Mouse (Mus musculus): Measurements from ENCODE around the gene Ctsd. TPM values are rescaled to one million over a fixed set of nuclear protein-coding genes. Genes with fewer than 3 reads are reported as not detected.

Ctsd gene
- polyA plus RNA-seq, 1 experiment = 384 TPM

DNA sequence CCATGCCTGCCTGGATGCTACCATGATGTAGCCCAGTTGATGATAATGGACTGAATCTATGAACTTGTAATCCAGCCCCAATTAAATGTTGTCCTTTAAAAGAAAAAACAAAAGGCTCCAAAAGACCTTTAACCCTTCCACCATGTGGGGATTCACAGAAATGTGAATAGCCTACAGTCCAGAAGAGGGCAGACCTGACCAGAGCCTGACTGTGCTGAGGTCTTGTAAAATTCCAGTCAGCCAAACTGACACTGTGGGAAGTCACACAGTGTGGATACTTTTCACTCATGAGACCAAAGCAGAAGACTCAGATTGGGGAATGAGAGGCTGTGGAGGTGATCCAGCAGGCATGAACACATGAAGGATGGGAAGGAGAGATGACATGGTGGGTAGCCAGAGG is 27.1 kb downstream of the Ctsd start:
- no peaks in the 10 kb centered on the region for H3K79me2 ChIP-seq (ENCODE audit: control insufficient read depth, insufficient read depth)
- peak; percentile 6 for TF ChIP-seq CTCF (IDR thresholded peaks at IDR 0.05; ENCODE audit: control insufficient read depth, insufficient read depth, insufficient read length)
- no peak for TF ChIP-seq MYOD1 (IDR thresholded peaks at IDR 0.05; ENCODE audit: control insufficient read depth, insufficient read length, low read depth)
- TF ChIP-seq FOSL1 (IDR thresholded peaks at IDR 0.05; ENCODE audit: insufficient read depth, low read length, poor library complexity, severe bottlenecking) = no peak
- H3K36me3 ChIP-seq (ENCODE audit: control insufficient read depth, insufficient read depth) = no peaks in the 10 kb centered on the region
- H3K79me3 ChIP-seq (ENCODE audit: low read depth) = no peaks in the 10 kb centered on the region
- H3K4me3 ChIP-seq (ENCODE audit: insufficient read depth, poor library complexity, severe bottlenecking) = no peak overlapping the region
- no peaks in the 10 kb centered on the region for H3K27me3 ChIP-seq (ENCODE audit: control insufficient read depth, insufficient read depth, insufficient read length)
- no peak overlapping the region for H3ac ChIP-seq (ENCODE audit: control insufficient read depth, insufficient read length, low read depth)

GRCm38 (mm10) chr7:142359129-142359528 is 28.7 kb downstream of the Ctsd start:
- H3K36me3 ChIP-seq (ENCODE audit: control insufficient read depth, insufficient read depth) = no peaks in the 10 kb centered on the region
- TF ChIP-seq MYOG (IDR thresholded peaks at IDR 0.05; ENCODE audit: control insufficient read depth, extremely low read depth, insufficient read length) = no peak
- no peak for TF ChIP-seq CEBPB (IDR thresholded peaks at IDR 0.05; ENCODE audit: low read depth)
- no peak for TF ChIP-seq MYOD1 (IDR thresholded peaks at IDR 0.05; ENCODE audit: control insufficient read depth, insufficient read length, low read depth)
- TF ChIP-seq FOSL1 (IDR thresholded peaks at IDR 0.05; ENCODE audit: insufficient read depth, low read length, poor library complexity, severe bottlenecking) = no peak
- TF ChIP-seq USF1 (IDR thresholded peaks at IDR 0.05; ENCODE audit: low read depth) = no peak
- no peak for TF ChIP-seq MAX (IDR thresholded peaks at IDR 0.05)
- TF ChIP-seq CTCF (IDR thresholded peaks at IDR 0.05; ENCODE audit: control insufficient read depth, insufficient read depth, insufficient read length) = no peak
- no peaks in the 10 kb centered on the region for H3K79me3 ChIP-seq (ENCODE audit: low read depth)
- H3K79me2 ChIP-seq (ENCODE audit: control insufficient read depth, insufficient read depth) = no peaks in the 10 kb centered on the region
- H3ac ChIP-seq (ENCODE audit: control insufficient read depth, insufficient read length, low read depth) = no peak overlapping the region
- no peak overlapping the region for H3K4me3 ChIP-seq (ENCODE audit: insufficient read depth, poor library complexity, severe bottlenecking)
- H3K27me3 ChIP-seq (ENCODE audit: control insufficient read depth, insufficient read depth, insufficient read length) = no peaks in the 10 kb centered on the region

DNA sequence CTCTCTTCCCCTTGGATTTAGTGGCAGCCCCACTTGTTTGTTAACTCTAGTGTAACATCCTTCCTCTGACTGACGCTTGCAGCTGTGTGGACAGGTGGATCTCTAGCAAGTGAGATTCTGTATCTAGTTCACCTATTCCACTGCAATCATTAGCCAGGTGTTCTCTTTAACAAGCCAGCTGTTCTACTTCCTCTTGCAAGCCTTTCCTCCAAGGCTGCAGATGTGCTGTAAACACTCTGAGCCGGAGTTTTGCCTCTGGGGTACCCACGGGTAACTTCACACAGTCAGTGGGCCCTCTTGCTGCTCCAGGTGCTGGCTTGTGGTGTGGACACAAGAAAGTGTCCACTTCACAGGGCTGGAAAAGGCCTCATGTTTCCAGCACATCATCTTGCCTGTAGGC is 30.3 kb downstream of the Ctsd start:
- Histone ChIP-seq H3K79me3 (ENCODE audit: low read depth) (no peaks in the 10 kb centered on the region), H3K79me2 (ENCODE audit: control insufficient read depth, insufficient read depth) (no peaks in the 10 kb centered on the region), H3ac (ENCODE audit: control insufficient read depth, insufficient read length, low read depth) (no peak overlapping the region), H3K27me3 (ENCODE audit: control insufficient read depth, insufficient read depth, insufficient read length) (no peaks in the 10 kb centered on the region), H3K36me3 (ENCODE audit: control insufficient read depth, insufficient read depth) (no peaks in the 10 kb centered on the region), H3K4me3 (ENCODE audit: insufficient read depth, poor library complexity, severe bottlenecking) (no peak overlapping the region)
- no peak for TF ChIP-seq CTCF (IDR thresholded peaks at IDR 0.05; ENCODE audit: control insufficient read depth, insufficient read depth, insufficient read length)
- TF ChIP-seq MAX (IDR thresholded peaks at IDR 0.05) = no peak
- TF ChIP-seq CEBPB (IDR thresholded peaks at IDR 0.05; ENCODE audit: low read depth) = no peak
- TF ChIP-seq FOSL1 (IDR thresholded peaks at IDR 0.05; ENCODE audit: insufficient read depth, low read length, poor library complexity, severe bottlenecking) = no peak
- TF ChIP-seq MYOG (IDR thresholded peaks at IDR 0.05; ENCODE audit: control insufficient read depth, extremely low read depth, insufficient read length) = no peak
- no peak for TF ChIP-seq MYOD1 (IDR thresholded peaks at IDR 0.05; ENCODE audit: control insufficient read depth, insufficient read length, low read depth)
- TF ChIP-seq USF1 (IDR thresholded peaks at IDR 0.05; ENCODE audit: low read depth) = no peak

DNA sequence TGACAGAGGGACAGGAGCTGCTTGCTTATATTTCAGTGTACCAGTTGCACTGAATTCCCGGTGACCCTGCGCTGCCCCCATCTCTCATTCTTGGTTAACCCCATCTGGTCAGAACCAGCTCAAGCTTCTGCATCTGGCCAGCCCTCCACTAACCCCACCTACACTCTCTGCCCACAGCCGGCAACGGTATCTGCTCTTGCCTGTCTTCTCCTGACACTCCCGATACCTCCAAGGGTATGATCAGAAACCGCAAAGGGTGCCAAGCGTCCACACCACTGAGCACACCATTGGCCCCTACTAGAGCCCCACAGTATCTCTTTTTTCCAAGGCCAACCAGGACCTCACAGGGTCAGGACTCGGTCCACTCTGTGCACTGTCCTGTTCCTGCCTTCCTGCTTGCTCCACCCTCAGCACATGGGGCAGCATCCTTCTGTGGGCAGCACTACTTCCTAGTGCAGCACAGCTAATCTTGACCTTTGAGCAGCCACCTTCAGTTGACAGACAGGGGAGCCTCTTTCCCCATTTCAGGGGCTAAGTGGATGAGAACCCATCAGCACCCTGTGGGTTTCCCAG is 33.1 kb downstream of the Ctsd start:
- Histone ChIP-seq H3K4me3 (ENCODE audit: insufficient read depth, poor library complexity, severe bottlenecking) (no peak overlapping the region), H3K79me2 (ENCODE audit: control insufficient read depth, insufficient read depth) (no peaks in the 10 kb centered on the region), H3K36me3 (ENCODE audit: control insufficient read depth, insufficient read depth) (no peaks in the 10 kb centered on the region), H3K27me3 (ENCODE audit: control insufficient read depth, insufficient read depth, insufficient read length) (no peaks in the 10 kb centered on the region), H3K79me3 (ENCODE audit: low read depth) (no peaks in the 10 kb centered on the region), H3ac (ENCODE audit: control insufficient read depth, insufficient read length, low read depth) (no peak overlapping the region)
- TF ChIP-seq FOSL1 (IDR thresholded peaks at IDR 0.05; ENCODE audit: insufficient read depth, low read length, poor library complexity, severe bottlenecking) (no peak), MYOG (IDR thresholded peaks at IDR 0.05; ENCODE audit: control insufficient read depth, extremely low read depth, insufficient read length) (no peak), CTCF (IDR thresholded peaks at IDR 0.05; ENCODE audit: control insufficient read depth, insufficient read depth, insufficient read length) (no peak), CEBPB (IDR thresholded peaks at IDR 0.05; ENCODE audit: low read depth) (no peak), USF1 (IDR thresholded peaks at IDR 0.05; ENCODE audit: low read depth) (no peak), MAX (IDR thresholded peaks at IDR 0.05) (no peak), MYOD1 (IDR thresholded peaks at IDR 0.05; ENCODE audit: control insufficient read depth, insufficient read length, low read depth) (no peak)

DNA sequence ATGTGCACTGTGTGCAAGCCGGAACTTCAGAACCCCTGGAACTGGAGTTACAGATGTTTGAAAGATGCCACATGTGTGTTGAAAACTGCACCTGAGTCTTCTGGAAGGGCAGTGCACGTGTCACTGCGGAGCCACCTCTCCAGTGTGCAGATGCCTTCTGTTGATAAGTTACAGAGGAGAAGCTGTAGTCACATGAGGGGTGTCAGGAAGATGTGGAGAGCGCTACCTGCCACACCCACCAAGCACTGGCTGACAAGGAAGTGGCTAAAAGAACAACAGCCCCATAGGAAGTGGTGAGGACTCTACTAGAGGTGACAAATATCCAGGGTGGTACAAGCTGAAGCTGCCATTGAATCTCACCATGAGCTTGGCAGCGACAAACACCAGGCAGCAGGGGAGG is 34.0 kb downstream of the Ctsd start:
- H3K27me3 ChIP-seq (ENCODE audit: control insufficient read depth, insufficient read depth, insufficient read length) = no peaks in the 10 kb centered on the region
- no peak overlapping the region for H3K4me3 ChIP-seq (ENCODE audit: insufficient read depth, poor library complexity, severe bottlenecking)
- H3K36me3 ChIP-seq (ENCODE audit: control insufficient read depth, insufficient read depth) = no peaks in the 10 kb centered on the region
- H3ac ChIP-seq (ENCODE audit: control insufficient read depth, insufficient read length, low read depth) = no peak overlapping the region
- no peaks in the 10 kb centered on the region for H3K79me3 ChIP-seq (ENCODE audit: low read depth)
- TF ChIP-seq CEBPB (IDR thresholded peaks at IDR 0.05; ENCODE audit: low read depth) (no peak), CTCF (IDR thresholded peaks at IDR 0.05; ENCODE audit: control insufficient read depth, insufficient read depth, insufficient read length) (no peak), MYOG (IDR thresholded peaks at IDR 0.05; ENCODE audit: control insufficient read depth, extremely low read depth, insufficient read length) (no peak), USF1 (IDR thresholded peaks at IDR 0.05; ENCODE audit: low read depth) (no peak), FOSL1 (IDR thresholded peaks at IDR 0.05; ENCODE audit: insufficient read depth, low read length, poor library complexity, severe bottlenecking) (no peak), MAX (IDR thresholded peaks at IDR 0.05) (no peak), MYOD1 (IDR thresholded peaks at IDR 0.05; ENCODE audit: control insufficient read depth, insufficient read length, low read depth) (no peak)
- no peaks in the 10 kb centered on the region for H3K79me2 ChIP-seq (ENCODE audit: control insufficient read depth, insufficient read depth)

- Histone ChIP-seq H3K27me3 (ENCODE audit: control insufficient read depth, insufficient read depth, insufficient read length) (no peaks in the 10 kb centered on the region), H3ac (ENCODE audit: control insufficient read depth, insufficient read length, low read depth) (no peak overlapping the region), H3K79me3 (ENCODE audit: low read depth) (no peaks in the 10 kb centered on the region), H3K79me2 (ENCODE audit: control insufficient read depth, insufficient read depth) (no peaks in the 10 kb centered on the region), H3K4me3 (ENCODE audit: insufficient read depth, poor library complexity, severe bottlenecking) (no peak overlapping the region), H3K36me3 (ENCODE audit: control insufficient read depth, insufficient read depth) (no peaks in the 10 kb centered on the region)
- no peak for TF ChIP-seq CEBPB (IDR thresholded peaks at IDR 0.05; ENCODE audit: low read depth)
- no peak for TF ChIP-seq MAX (IDR thresholded peaks at IDR 0.05)
- TF ChIP-seq USF1 (IDR thresholded peaks at IDR 0.05; ENCODE audit: low read depth) = peak; percentile 31
Measured at GRCm38 (mm10) chr7:142351569-142351968, 36.3 kb downstream of the Ctsd start.
